Mouse (Mus musculus): ENCODE measurements around the gene Iqcf5. TPM values are rescaled to one million over a fixed set of nuclear protein-coding genes. Genes with fewer than 3 reads are reported as not detected.

The Iqcf5 gene
- polyA plus RNA-seq, 1 experiment: not detected

- Histone ChIP-seq H3K4me1 (replicated peaks; ENCODE audit: control insufficient read depth, insufficient read depth, low read length) (no peaks in the 10 kb centered on the region), H3K27me3 (ENCODE audit: control insufficient read depth, insufficient read depth, low read length) (no peaks in the 10 kb centered on the region), H3K36me3 (ENCODE audit: control insufficient read depth, insufficient read depth, low read length) (no peaks in the 10 kb centered on the region), H3K4me3 (ENCODE audit: control insufficient read depth, insufficient read depth, low read length) (no peak overlapping the region), H3K27ac (ENCODE audit: control insufficient read depth, insufficient read depth, low read length) (no peak overlapping the region)
- TF ChIP-seq POLR2A (IDR thresholded peaks at IDR 0.05; ENCODE audit: control insufficient read depth, extremely low read depth, insufficient read depth, low read length, poor library complexity) (no peak), CTCF (IDR thresholded peaks at IDR 0.05; ENCODE audit: borderline replicate concordance, control insufficient read depth, extremely low read depth, insufficient read depth, low read length, poor library complexity) (no peak)
- no peak for DNase-seq
- WGBS: 80% methylated on average over 6 of the region's 6 CpGs
These were observed 807 bp upstream of the Iqcf5 start for GRCm38 (mm10) chr9:106513566-106513965.

DNA sequence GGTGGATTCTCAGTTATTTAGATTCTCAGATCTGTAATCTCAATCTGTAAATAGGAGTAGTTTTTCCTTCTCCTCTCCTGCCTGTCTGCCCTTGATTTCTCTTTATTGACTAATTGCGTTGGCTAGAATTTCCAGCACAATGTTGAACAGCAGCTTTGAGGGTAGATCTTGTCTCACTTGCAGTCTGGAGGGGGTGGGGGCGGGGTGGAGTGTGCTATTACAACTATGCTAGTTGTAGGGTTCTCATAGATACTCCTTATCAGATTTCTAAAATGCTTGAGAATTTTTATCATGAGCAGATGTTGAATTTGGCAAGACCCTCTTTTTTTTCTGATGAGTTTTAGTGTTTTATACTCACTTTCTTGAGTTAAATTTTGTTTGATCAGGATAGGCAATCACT is 5.1 kb downstream of the Iqcf5 start:
- Histone ChIP-seq H3K36me3 (ENCODE audit: control insufficient read depth, insufficient read depth, low read length) (no peaks in the 10 kb centered on the region), H3K27me3 (ENCODE audit: control insufficient read depth, insufficient read depth, low read length) (no peaks in the 10 kb centered on the region), H3K4me1 (replicated peaks; ENCODE audit: control insufficient read depth, insufficient read depth, low read length) (no peaks in the 10 kb centered on the region), H3K4me3 (ENCODE audit: control insufficient read depth, insufficient read depth, low read length) (no peak overlapping the region), H3K27ac (ENCODE audit: control insufficient read depth, insufficient read depth, low read length) (no peak overlapping the region)
- WGBS: 75% methylated on average over 2 of the region's 2 CpGs
- TF ChIP-seq POLR2A (IDR thresholded peaks at IDR 0.05; ENCODE audit: control insufficient read depth, extremely low read depth, insufficient read depth, low read length, poor library complexity): no peak
- TF ChIP-seq CTCF (IDR thresholded peaks at IDR 0.05; ENCODE audit: borderline replicate concordance, control insufficient read depth, extremely low read depth, insufficient read depth, low read length, poor library complexity): no peak
- DNase-seq: no peak

DNA sequence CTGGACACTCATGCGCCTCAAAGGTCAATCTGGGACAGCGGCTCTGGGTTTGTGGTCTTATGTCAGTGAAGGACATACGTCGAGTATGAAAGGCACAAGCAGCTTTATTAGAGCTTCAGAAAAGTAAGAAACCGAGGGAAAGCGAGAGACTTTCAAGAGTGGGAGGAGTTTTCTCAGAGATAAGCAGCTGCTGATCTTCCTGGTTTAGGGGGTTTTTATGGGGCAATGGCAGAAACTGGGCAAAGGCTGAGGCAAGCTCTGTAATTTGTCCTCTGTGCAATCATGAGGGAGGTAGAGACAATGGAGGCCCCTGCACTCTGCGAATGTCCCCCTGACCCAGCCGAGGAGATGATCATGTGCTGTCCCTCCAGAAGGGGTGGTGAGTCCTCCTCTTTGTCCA is 5.5 kb downstream of the Iqcf5 start:
- DNase-seq: no peak
- Histone ChIP-seq H3K27me3 (ENCODE audit: control insufficient read depth, insufficient read depth, low read length) (no peaks in the 10 kb centered on the region), H3K4me1 (replicated peaks; ENCODE audit: control insufficient read depth, insufficient read depth, low read length) (no peaks in the 10 kb centered on the region), H3K4me3 (ENCODE audit: control insufficient read depth, insufficient read depth, low read length) (no peak overlapping the region), H3K27ac (ENCODE audit: control insufficient read depth, insufficient read depth, low read length) (no peak overlapping the region), H3K36me3 (ENCODE audit: control insufficient read depth, insufficient read depth, low read length) (no peaks in the 10 kb centered on the region)
- TF ChIP-seq POLR2A (IDR thresholded peaks at IDR 0.05; ENCODE audit: control insufficient read depth, extremely low read depth, insufficient read depth, low read length, poor library complexity) (no peak), CTCF (IDR thresholded peaks at IDR 0.05; ENCODE audit: borderline replicate concordance, control insufficient read depth, extremely low read depth, insufficient read depth, low read length, poor library complexity) (no peak)
- WGBS: 75% methylated on average over 8 of the region's 8 CpGs

GRCm38 (mm10) chr9:106531833-106532232 is 17.5 kb downstream of the Iqcf5 start:
- Histone ChIP-seq H3K36me3 (ENCODE audit: control insufficient read depth, insufficient read depth, low read length) (no peaks in the 10 kb centered on the region), H3K4me1 (replicated peaks; ENCODE audit: control insufficient read depth, insufficient read depth, low read length) (no peaks in the 10 kb centered on the region), H3K27ac (ENCODE audit: control insufficient read depth, insufficient read depth, low read length) (no peak overlapping the region), H3K27me3 (ENCODE audit: control insufficient read depth, insufficient read depth, low read length) (no peaks in the 10 kb centered on the region), H3K4me3 (ENCODE audit: control insufficient read depth, insufficient read depth, low read length) (no peak overlapping the region)
- peak; percentile 74; the same call in 1 of the 2 replicates for TF ChIP-seq CTCF (IDR thresholded peaks at IDR 0.05; ENCODE audit: borderline replicate concordance, control insufficient read depth, extremely low read depth, insufficient read depth, low read length, poor library complexity)
- TF ChIP-seq POLR2A (IDR thresholded peaks at IDR 0.05; ENCODE audit: control insufficient read depth, extremely low read depth, insufficient read depth, low read length, poor library complexity): no peak
- DNase-seq: peak; percentile 17
- 22% methylated on average over 3 of the region's 3 CpGs for WGBS

DNA sequence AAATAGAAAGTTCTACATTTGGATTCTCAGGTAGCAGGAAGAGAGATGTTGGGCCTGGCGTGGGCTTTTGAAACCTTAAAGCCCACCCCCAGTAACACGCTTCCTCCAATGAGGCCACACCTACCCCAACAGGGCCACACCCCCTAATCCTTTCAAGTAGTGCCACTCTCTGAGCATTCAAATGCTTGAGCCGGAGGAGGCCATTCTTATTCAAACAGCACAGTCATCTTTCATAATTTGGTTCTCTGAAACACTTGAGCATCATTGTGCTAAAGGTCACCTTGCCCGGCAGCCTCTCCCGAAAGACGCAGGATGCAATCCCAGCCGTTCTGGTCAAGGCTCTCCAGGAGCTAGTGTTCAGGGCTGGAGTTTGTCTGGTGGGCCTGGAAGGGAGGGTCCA is 19.9 kb downstream of the Iqcf5 start:
- DNase-seq: no peak
- H3K27me3 ChIP-seq (ENCODE audit: control insufficient read depth, insufficient read depth, low read length): no peaks in the 10 kb centered on the region
- H3K4me3 ChIP-seq (ENCODE audit: control insufficient read depth, insufficient read depth, low read length): no peak overlapping the region
- 98% methylated on average over 7 of the region's 7 CpGs for WGBS
- H3K4me1 ChIP-seq (replicated peaks; ENCODE audit: control insufficient read depth, insufficient read depth, low read length): no peaks in the 10 kb centered on the region
- H3K27ac ChIP-seq (ENCODE audit: control insufficient read depth, insufficient read depth, low read length): no peak overlapping the region
- TF ChIP-seq POLR2A (IDR thresholded peaks at IDR 0.05; ENCODE audit: control insufficient read depth, extremely low read depth, insufficient read depth, low read length, poor library complexity): no peak
- no peak for TF ChIP-seq CTCF (IDR thresholded peaks at IDR 0.05; ENCODE audit: borderline replicate concordance, control insufficient read depth, extremely low read depth, insufficient read depth, low read length, poor library complexity)
- no peaks in the 10 kb centered on the region for H3K36me3 ChIP-seq (ENCODE audit: control insufficient read depth, insufficient read depth, low read length)

GRCm38 (mm10) chr9:106534975-106535374 is 20.6 kb downstream of the Iqcf5 start:
- WGBS: 96% methylated on average over 11 of the region's 11 CpGs
- no peak for TF ChIP-seq POLR2A (IDR thresholded peaks at IDR 0.05; ENCODE audit: control insufficient read depth, extremely low read depth, insufficient read depth, low read length, poor library complexity)
- no peak for TF ChIP-seq CTCF (IDR thresholded peaks at IDR 0.05; ENCODE audit: borderline replicate concordance, control insufficient read depth, extremely low read depth, insufficient read depth, low read length, poor library complexity)
- Histone ChIP-seq H3K4me1 (replicated peaks; ENCODE audit: control insufficient read depth, insufficient read depth, low read length) (no peaks in the 10 kb centered on the region), H3K4me3 (ENCODE audit: control insufficient read depth, insufficient read depth, low read length) (no peak overlapping the region), H3K27me3 (ENCODE audit: control insufficient read depth, insufficient read depth, low read length) (no peaks in the 10 kb centered on the region), H3K27ac (ENCODE audit: control insufficient read depth, insufficient read depth, low read length) (no peak overlapping the region), H3K36me3 (ENCODE audit: control insufficient read depth, insufficient read depth, low read length) (no peaks in the 10 kb centered on the region)
- DNase-seq: no peak

DNA sequence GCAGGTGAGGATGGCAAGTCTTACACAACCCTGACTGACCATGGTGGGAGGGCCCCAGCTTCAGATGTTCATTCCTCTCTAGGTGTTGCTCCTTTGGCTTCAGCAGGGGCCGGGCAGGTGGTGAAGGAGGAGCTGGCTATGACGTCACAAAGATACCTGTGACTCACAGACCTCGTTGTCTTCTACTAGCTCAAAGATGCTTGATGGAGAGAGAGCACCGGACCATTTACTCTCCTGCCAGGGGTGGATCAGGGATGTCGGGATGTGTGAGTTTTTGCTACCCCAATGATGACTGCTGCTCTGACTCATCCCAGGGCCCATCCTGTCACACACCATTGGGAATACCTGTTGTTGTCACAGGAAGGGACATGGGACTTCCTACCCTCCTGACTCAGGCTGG is 47.2 kb downstream of the Iqcf5 start, which contains the start of gene Iqcf3:
Iqcf3 (minus strand) TSS at position 101 of the 400 bp plus-strand sequence.
- Histone ChIP-seq H3K4me3 (ENCODE audit: control insufficient read depth, insufficient read depth, low read length) (no peak within 1 kb of the TSS), H3K27me3 (ENCODE audit: control insufficient read depth, insufficient read depth, low read length) (no peaks in the 10 kb centered on the region), H3K36me3 (ENCODE audit: control insufficient read depth, insufficient read depth, low read length) (no peaks in the 10 kb centered on the region), H3K4me1 (replicated peaks; ENCODE audit: control insufficient read depth, insufficient read depth, low read length) (no peaks in the 10 kb centered on the region; the same call in 1 of the 2 replicates), H3K27ac (ENCODE audit: control insufficient read depth, insufficient read depth, low read length) (no peak within 1 kb of the TSS)
- TF ChIP-seq CTCF (IDR thresholded peaks at IDR 0.05; ENCODE audit: borderline replicate concordance, control insufficient read depth, extremely low read depth, insufficient read depth, low read length, poor library complexity) (no peak), POLR2A (IDR thresholded peaks at IDR 0.05; ENCODE audit: control insufficient read depth, extremely low read depth, insufficient read depth, low read length, poor library complexity) (no peak)
- 97% methylated on average over 5 of the region's 5 CpGs for WGBS
- no peak for DNase-seq
